Mouse (Mus musculus): ENCODE results near the gene Cdx4. TPM values are rescaled to one million over a fixed set of nuclear protein-coding genes. Genes with fewer than 3 reads are reported as not detected.

Cdx4 gene
- polyA plus RNA-seq, 1 experiment = 1.5 TPM

- no peaks in the 10 kb centered on the region for H3K4me1 ChIP-seq (ENCODE audit: control insufficient read depth, insufficient read depth, low read length)
- no peak for TF ChIP-seq CTCF (IDR thresholded peaks at IDR 0.05; ENCODE audit: low read depth, low read length)
- TF ChIP-seq POLR2A (IDR thresholded peaks at IDR 0.05; ENCODE audit: insufficient read depth, low read length) = no peak
- TF ChIP-seq EP300 (IDR thresholded peaks at IDR 0.05; ENCODE audit: insufficient read depth, low read depth, low read length) = no peak
- H3K27me3 ChIP-seq (ENCODE audit: control insufficient read depth, insufficient read depth, low read length, poor library complexity, severe bottlenecking) = no peaks in the 10 kb centered on the region
- no peak overlapping the region for H3K9ac ChIP-seq (ENCODE audit: low read depth, poor library complexity, severe bottlenecking)
- no peaks in the 10 kb centered on the region for H3K9me3 ChIP-seq (replicated peaks; ENCODE audit: control insufficient read depth, insufficient read depth, low read length, poor library complexity, severe bottlenecking)
- H3K4me3 ChIP-seq (ENCODE audit: low read depth, low read length) = no peak overlapping the region
- no peak overlapping the region for H3K27ac ChIP-seq (ENCODE audit: insufficient read depth, low read length)
- H3K36me3 ChIP-seq (ENCODE audit: control insufficient read depth, insufficient read depth, low read length, poor library complexity, severe bottlenecking) = no peaks in the 10 kb centered on the region; the same call in 1 of the 2 replicates
Measured at GRCm38 (mm10) chrX:103368650-103369049, 47.5 kb downstream of the Cdx4 start.

GRCm38 (mm10) chrX:103371221-103371620, 50.0 kb downstream of the Cdx4 start:
- Histone ChIP-seq H3K36me3 (ENCODE audit: control insufficient read depth, insufficient read depth, low read length, poor library complexity, severe bottlenecking) (no peaks in the 10 kb centered on the region; the same call in 1 of the 2 replicates), H3K4me1 (ENCODE audit: control insufficient read depth, insufficient read depth, low read length) (no peaks in the 10 kb centered on the region), H3K9me3 (replicated peaks; ENCODE audit: control insufficient read depth, insufficient read depth, low read length, poor library complexity, severe bottlenecking) (no peaks in the 10 kb centered on the region), H3K27me3 (ENCODE audit: control insufficient read depth, insufficient read depth, low read length, poor library complexity, severe bottlenecking) (no peaks in the 10 kb centered on the region), H3K27ac (ENCODE audit: insufficient read depth, low read length) (no peak overlapping the region), H3K4me3 (ENCODE audit: low read depth, low read length) (no peak overlapping the region), H3K9ac (ENCODE audit: low read depth, poor library complexity, severe bottlenecking) (no peak overlapping the region)
- peak; percentile 28 for TF ChIP-seq CTCF (IDR thresholded peaks at IDR 0.05; ENCODE audit: low read depth, low read length)
- TF ChIP-seq EP300 (IDR thresholded peaks at IDR 0.05; ENCODE audit: insufficient read depth, low read depth, low read length) = no peak

- H3K27ac ChIP-seq (ENCODE audit: insufficient read depth, low read length) = no peak overlapping the region
- no peak overlapping the region for H3K4me3 ChIP-seq (ENCODE audit: low read depth, low read length)
- no peaks in the 10 kb centered on the region for H3K27me3 ChIP-seq (ENCODE audit: control insufficient read depth, insufficient read depth, low read length, poor library complexity, severe bottlenecking)
- no peak overlapping the region for H3K9ac ChIP-seq (ENCODE audit: low read depth, poor library complexity, severe bottlenecking)
- no peaks in the 10 kb centered on the region for H3K4me1 ChIP-seq (ENCODE audit: control insufficient read depth, insufficient read depth, low read length)
- TF ChIP-seq CTCF (IDR thresholded peaks at IDR 0.05; ENCODE audit: low read depth, low read length) (no peak), EP300 (IDR thresholded peaks at IDR 0.05; ENCODE audit: insufficient read depth, low read depth, low read length) (no peak), POLR2A (IDR thresholded peaks at IDR 0.05; ENCODE audit: insufficient read depth, low read length) (no peak)
- H3K36me3 ChIP-seq (ENCODE audit: control insufficient read depth, insufficient read depth, low read length, poor library complexity, severe bottlenecking) = no peaks in the 10 kb centered on the region; the same call in 1 of the 2 replicates
- H3K9me3 ChIP-seq (replicated peaks; ENCODE audit: control insufficient read depth, insufficient read depth, low read length, poor library complexity, severe bottlenecking) = no peaks in the 10 kb centered on the region
Measured at GRCm38 (mm10) chrX:103371627-103372026, 50.4 kb downstream of the Cdx4 start.

- Histone ChIP-seq H3K27me3 (ENCODE audit: control insufficient read depth, insufficient read depth, low read length, poor library complexity, severe bottlenecking) (no peaks in the 10 kb centered on the region), H3K4me3 (ENCODE audit: low read depth, low read length) (no peak overlapping the region), H3K36me3 (ENCODE audit: control insufficient read depth, insufficient read depth, low read length, poor library complexity, severe bottlenecking) (no peaks in the 10 kb centered on the region; the same call in 1 of the 2 replicates), H3K4me1 (ENCODE audit: control insufficient read depth, insufficient read depth, low read length) (no peaks in the 10 kb centered on the region), H3K9me3 (replicated peaks; ENCODE audit: control insufficient read depth, insufficient read depth, low read length, poor library complexity, severe bottlenecking) (no peaks in the 10 kb centered on the region), H3K9ac (ENCODE audit: low read depth, poor library complexity, severe bottlenecking) (no peak overlapping the region), H3K27ac (ENCODE audit: insufficient read depth, low read length) (no peak overlapping the region)
- TF ChIP-seq POLR2A (IDR thresholded peaks at IDR 0.05; ENCODE audit: insufficient read depth, low read length) = no peak
- TF ChIP-seq CTCF (IDR thresholded peaks at IDR 0.05; ENCODE audit: low read depth, low read length) = peak; percentile 52
- no peak for TF ChIP-seq EP300 (IDR thresholded peaks at IDR 0.05; ENCODE audit: insufficient read depth, low read depth, low read length)
Measured at GRCm38 (mm10) chrX:103374250-103374649, 53.1 kb downstream of the Cdx4 start.

Other genes starting within 250 kb of the Cdx4 start
- gene Nap1l2, start 134.8 kb upstream of the Cdx4 start, polyA plus RNA-seq (2011; ENCODE audit: insufficient read depth, insufficient read length, low read depth, missing spikeins) = 4.5 and 4.7 TPM in 2 replicates
- 9.2 and 9.8 TPM in 2 replicates for gene Chic1, start 35.1 kb downstream of the Cdx4 start, polyA plus RNA-seq (2011; ENCODE audit: insufficient read depth, insufficient read length, low read depth, missing spikeins)
- 0.75 and 0.84 TPM in 2 replicates for gene Tsx, start 93.1 kb downstream of the Cdx4 start, polyA plus RNA-seq (2011; ENCODE audit: insufficient read depth, insufficient read length, low read depth, missing spikeins)
- not detected in 2 replicates for gene Gm26992, start 100.6 kb downstream of the Cdx4 start, polyA plus RNA-seq (2011; ENCODE audit: insufficient read depth, insufficient read length, low read depth, missing spikeins)

All from ES-Bruce4 (cell line).